Mouse (Mus musculus) layer of hippocampus, adult 2 months (tissue): Measurements from ENCODE around the gene Nfe2l2. TPM values are rescaled to one million over a fixed set of nuclear protein-coding genes. Genes with fewer than 3 reads are reported as not detected.

Source experiments
- DNase-seq, 2 experiments: peaks; one replicate each; pipeline ENCODE4 v3.0.0; 2022; ENCODE audit warnings: low spot score in 2 of 2
- H3K27ac ChIP-seq: fragments of 200-600 bp; 2 replicates; pipeline ENCODE4 v1.8.1; 2022
- H3K4me3 ChIP-seq: fragments of 200-600 bp; 2 replicates; pipeline ENCODE4 v1.8.1; 2022; ENCODE audit warnings: mild to moderate bottlenecking
- CTCF ChIP-seq: fragments of 200-600 bp; conservative IDR thresholded peaks from 2 replicates; pipeline ENCODE4 v1.8.1; 2022; ENCODE audit warnings: antibody characterized with exemption, mild to moderate bottlenecking, moderate library complexity
- microRNA-seq, 2 experiments: library from miRNA; unstranded; fragments of <30 nt; microRNA quantifications; one replicate each; pipeline ENCODE4 v1.2.0; 2021
- total RNA-seq, 2 experiments: library from RNA; stranded (reverse); gene quantifications; 2 replicates each; pipeline ENCODE4 v1.2.3; 2021

Gene Nfe2l2
- total RNA-seq, 2 experiments from 2014 or later, result 12.6 to 13.6 TPM

DNA sequence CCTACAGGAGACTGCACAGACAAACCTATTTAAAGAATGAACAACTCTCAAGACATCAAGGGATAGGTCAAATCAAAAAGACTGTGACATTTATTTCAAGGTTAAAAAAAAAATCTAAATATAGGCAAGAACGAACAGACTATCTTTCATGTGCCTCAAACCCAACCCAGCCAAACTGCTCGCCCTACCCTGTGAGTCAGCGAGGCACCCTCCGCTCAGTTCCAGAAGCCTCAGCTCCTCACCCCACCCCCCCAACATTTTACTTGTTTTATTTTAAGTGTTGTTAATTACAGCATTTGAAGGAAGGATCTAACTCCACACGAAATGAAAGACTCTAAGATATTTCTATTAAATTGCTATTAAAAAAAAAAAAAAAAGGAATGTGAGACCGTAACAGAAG is 73.0 kb downstream of the Nfe2l2 start:
- H3K4me3 ChIP-seq, result no peak overlapping the region
- no peak for TF ChIP-seq CTCF
- H3K27ac ChIP-seq, result no peak overlapping the region
- DNase-seq, result no peak

DNA sequence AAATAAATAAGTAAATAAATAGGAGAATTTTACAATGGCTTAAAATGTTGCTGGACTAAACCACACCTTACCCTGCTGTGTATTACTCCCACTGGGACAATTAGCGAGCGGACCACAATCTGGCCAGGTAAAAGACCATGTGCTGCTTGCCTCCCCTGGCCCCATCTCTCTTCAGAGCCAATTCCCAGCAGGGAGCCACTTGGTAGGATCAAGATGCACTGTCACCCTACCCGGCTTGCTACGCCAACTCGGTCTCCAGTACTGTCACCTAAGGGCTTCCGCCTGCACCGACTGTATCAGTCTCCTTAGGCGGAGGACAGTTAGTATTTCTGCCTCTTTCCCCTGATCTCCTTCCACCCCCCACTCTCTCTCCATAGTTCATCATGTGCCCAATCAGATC is 76.0 kb downstream of the Nfe2l2 start:
- H3K4me3 ChIP-seq, result no peak overlapping the region
- no peak for DNase-seq
- H3K27ac ChIP-seq, result no peak overlapping the region
- no peak for TF ChIP-seq CTCF

DNA sequence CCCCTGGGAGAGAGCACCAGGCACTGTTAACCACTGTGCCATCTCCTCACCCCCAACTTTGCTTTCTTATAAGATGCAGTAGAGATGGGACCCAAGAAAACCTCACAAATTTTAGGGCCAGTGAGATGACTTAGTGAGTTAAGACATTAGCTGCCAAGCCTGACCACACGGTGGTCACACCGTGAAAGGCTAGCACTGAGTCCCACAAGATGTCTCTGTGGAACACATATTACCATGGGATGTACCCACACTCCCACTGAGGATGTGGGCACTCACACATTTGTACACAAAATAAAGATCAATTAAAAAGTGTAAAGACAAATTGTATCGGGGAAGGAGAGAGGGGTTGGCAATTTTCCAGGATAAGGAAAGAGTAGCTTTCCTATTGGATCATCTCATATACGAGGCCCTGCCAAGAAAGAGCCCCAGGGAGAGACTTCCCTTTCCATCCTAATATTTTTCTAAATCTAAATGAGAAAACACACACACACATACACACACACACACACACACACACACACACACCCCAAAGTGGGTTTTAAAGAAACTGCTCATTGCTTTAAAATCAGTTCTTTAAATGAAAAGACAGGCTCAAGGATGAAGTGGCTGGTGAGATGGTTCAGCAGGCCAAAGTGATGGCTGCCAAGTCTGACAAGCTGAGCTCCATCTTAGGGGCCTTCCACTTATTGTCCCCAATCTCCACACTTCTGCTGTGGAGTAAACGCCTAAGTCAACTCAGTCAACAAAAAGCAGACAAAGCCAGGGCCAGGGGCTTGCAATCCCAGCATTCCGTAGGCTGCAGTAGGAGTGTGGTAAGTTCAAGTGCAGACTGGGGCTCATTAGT is 77.6 kb downstream of the Nfe2l2 start:
- no peak for TF ChIP-seq CTCF
- no peak for DNase-seq
- H3K4me3 ChIP-seq, result no peak overlapping the region
- no peak overlapping the region for H3K27ac ChIP-seq

Small RNAs within 50 kb of the gene (microRNA-seq; reads per million reads assigned to microRNA genes)
- gene Gm24574, result 0 to 0.18 reads per million in 2 experiments

Other genes with a start within 250 kb of the Nfe2l2 start
- gene Hnrnpa3, start 45.4 kb downstream of the Nfe2l2 start, total RNA-seq, result 100 to 1,000 TPM; 305 to 319 TPM
- gene Agps, start 127.5 kb upstream of the Nfe2l2 start, total RNA-seq, result 10 to 100 TPM; 37.0 to 40.2 TPM
- 10 to 100 TPM; 13.6 to 15.7 TPM for gene Ttc30b, start 233.9 kb upstream of the Nfe2l2 start, total RNA-seq